Mouse (Mus musculus): Measurements from ENCODE around the gene Mylk4. TPM values are rescaled to one million over a fixed set of nuclear protein-coding genes. Genes with fewer than 3 reads are reported as not detected.

Mylk4 gene
- total RNA-seq, 2 experiments from 2014 or later, result 0.07 to 0.16 TPM

- Histone ChIP-seq H3K27ac (no peak overlapping the region), H3K4me3 (no peak overlapping the region)
- DNase-seq (ENCODE audit: extremely low spot score in 1 of 2, low spot score in 2 of 2), result no peak
- TF ChIP-seq CTCF (IDR thresholded peaks at IDR 0.05), result no peak
- intact Hi-C loops (cut with DNase I), result no loop called here
Measured at GRCm38 (mm10) chr13:32789781-32790180, 6.0 kb upstream of the Mylk4 start.

GRCm38 (mm10) chr13:32787584-32787983, 3.8 kb upstream of the Mylk4 start:
- Histone ChIP-seq H3K27ac (no peak overlapping the region), H3K4me3 (no peak overlapping the region)
- intact Hi-C loops (cut with DNase I), result no loop called here
- no peak for DNase-seq (ENCODE audit: extremely low spot score in 1 of 2, low spot score in 2 of 2)
- TF ChIP-seq CTCF (IDR thresholded peaks at IDR 0.05), result no peak

GRCm38 (mm10) chr13:32783055-32783454, 699 bp downstream of the Mylk4 start:
- intact Hi-C loops (cut with DNase I), result no loop called here
- DNase-seq (ENCODE audit: extremely low spot score in 1 of 2, low spot score in 2 of 2), result no peak
- Histone ChIP-seq H3K4me3 (no peak overlapping the region), H3K27ac (no peak overlapping the region)
- TF ChIP-seq CTCF (IDR thresholded peaks at IDR 0.05), result peak; percentile 67

GRCm38 (mm10) chr13:32778861-32779260, 4.9 kb downstream of the Mylk4 start:
- TF ChIP-seq CTCF (IDR thresholded peaks at IDR 0.05), result no peak
- intact Hi-C loops (cut with DNase I), result no loop called here
- no peak overlapping the region for H3K27ac ChIP-seq
- no peak for DNase-seq (ENCODE audit: extremely low spot score in 1 of 2, low spot score in 2 of 2)
- no peak overlapping the region for H3K4me3 ChIP-seq

- H3K27ac ChIP-seq, result no peak overlapping the region
- intact Hi-C loops (cut with DNase I), result no loop called here
- no peak overlapping the region for H3K4me3 ChIP-seq
- no peak for TF ChIP-seq CTCF (IDR thresholded peaks at IDR 0.05)
- no peak for DNase-seq (ENCODE audit: extremely low spot score in 1 of 2, low spot score in 2 of 2)
Measured at GRCm38 (mm10) chr13:32776350-32776749, 7.4 kb downstream of the Mylk4 start.

GRCm38 (mm10) chr13:32775889-32776288, 7.9 kb downstream of the Mylk4 start:
- intact Hi-C loops (cut with DNase I), result no loop called here
- DNase-seq (ENCODE audit: extremely low spot score in 1 of 2, low spot score in 2 of 2), result no peak
- Histone ChIP-seq H3K4me3 (no peak overlapping the region), H3K27ac (no peak overlapping the region)
- no peak for TF ChIP-seq CTCF (IDR thresholded peaks at IDR 0.05)

- intact Hi-C loops (cut with DNase I), result no loop called here
- Histone ChIP-seq H3K27ac (no peak overlapping the region), H3K4me3 (no peak overlapping the region)
- no peak for DNase-seq (ENCODE audit: extremely low spot score in 1 of 2, low spot score in 2 of 2)
- no peak for TF ChIP-seq CTCF (IDR thresholded peaks at IDR 0.05)
Measured at GRCm38 (mm10) chr13:32769960-32770359, 13.8 kb downstream of the Mylk4 start.

GRCm38 (mm10) chr13:32768104-32768503, 15.7 kb downstream of the Mylk4 start:
- peak; percentile 72 for TF ChIP-seq CTCF (IDR thresholded peaks at IDR 0.05)
- intact Hi-C loops (cut with DNase I), result loop anchor here (1.0 kb wide), 1 partner anchor 29 kb away; no protein-coding TSS in a partner anchor
- H3K27ac ChIP-seq, result no peak overlapping the region
- no peak overlapping the region for H3K4me3 ChIP-seq
- peak; percentile 25 to 29 for DNase-seq (ENCODE audit: extremely low spot score in 1 of 2, low spot score in 2 of 2)

- intact Hi-C loops (cut with DNase I), result no loop called here
- no peak for TF ChIP-seq CTCF (IDR thresholded peaks at IDR 0.05)
- Histone ChIP-seq H3K27ac (no peak overlapping the region), H3K4me3 (no peak overlapping the region)
- no peak for DNase-seq (ENCODE audit: extremely low spot score in 1 of 2, low spot score in 2 of 2)
Measured at GRCm38 (mm10) chr13:32764448-32764847, 19.3 kb downstream of the Mylk4 start.

GRCm38 (mm10) chr13:32763141-32763540, 20.6 kb downstream of the Mylk4 start:
- no peak overlapping the region for H3K4me3 ChIP-seq
- no peak for DNase-seq (ENCODE audit: extremely low spot score in 1 of 2, low spot score in 2 of 2)
- H3K27ac ChIP-seq, result no peak overlapping the region
- intact Hi-C loops (cut with DNase I), result no loop called here
- TF ChIP-seq CTCF (IDR thresholded peaks at IDR 0.05), result no peak

GRCm38 (mm10) chr13:32760795-32761194, 23.0 kb downstream of the Mylk4 start:
- TF ChIP-seq CTCF (IDR thresholded peaks at IDR 0.05), result no peak
- DNase-seq (ENCODE audit: extremely low spot score in 1 of 2, low spot score in 2 of 2), result no peak
- Histone ChIP-seq H3K27ac (no peak overlapping the region), H3K4me3 (no peak overlapping the region)
- intact Hi-C loops (cut with DNase I), result no loop called here

GRCm38 (mm10) chr13:32759036-32759435, 24.7 kb downstream of the Mylk4 start:
- intact Hi-C loops (cut with DNase I), result no loop called here
- no peak for DNase-seq (ENCODE audit: extremely low spot score in 1 of 2, low spot score in 2 of 2)
- no peak for TF ChIP-seq CTCF (IDR thresholded peaks at IDR 0.05)
- Histone ChIP-seq H3K27ac (no peak overlapping the region), H3K4me3 (no peak overlapping the region)

GRCm38 (mm10) chr13:32752066-32752657, 31.6 kb downstream of the Mylk4 start:
- DNase-seq (ENCODE audit: extremely low spot score in 1 of 2, low spot score in 2 of 2), result no peak
- intact Hi-C loops (cut with DNase I), result no loop called here

More at GRCm38 (mm10) chr13:32752066-32752657, 31.6 kb downstream of the Mylk4 start:
- TF ChIP-seq CTCF (IDR thresholded peaks at IDR 0.05), result no peak
- H3K27ac ChIP-seq, result no peak overlapping the region
- H3K4me3 ChIP-seq, result no peak overlapping the region
